ENCODE assay signal across 26 mouse cellular contexts in the genomic region with DNA sequence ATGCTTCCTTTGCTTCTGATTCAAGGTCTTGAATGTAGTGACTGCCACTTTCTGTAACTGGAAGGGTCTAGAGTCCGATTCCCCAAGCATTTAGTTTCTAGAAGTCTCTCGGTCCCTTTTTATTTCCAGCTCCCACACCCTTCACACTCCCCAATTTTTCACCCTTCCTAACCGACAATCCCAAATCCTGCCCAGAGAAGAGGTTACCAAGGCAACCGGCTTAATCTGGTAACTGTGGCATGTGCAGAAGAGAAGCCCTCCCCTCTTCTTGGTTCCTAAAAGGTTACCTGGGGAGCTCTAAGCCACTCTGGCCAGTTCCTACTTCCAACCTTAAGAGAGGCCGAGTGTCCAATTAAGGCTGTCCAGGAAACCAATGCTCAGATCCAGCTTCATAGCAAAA. TPM values are rescaled to one million over a fixed set of nuclear protein-coding genes. Genes with fewer than 3 reads are reported as not detected.
DNase-seq lines count a peak whose midpoint lies in the region; ATAC-seq lines count a peak whose summit lies in the region.
"Had no signal": no experiment of that assay in that cellular context is flagged by ENCODE, and none has a peak within 500 bp of the region (broad histone marks: within the 10 kb centered on the region; RNA-seq: fewer than 3 reads in every experiment).

No protein-coding gene starts in this region.

- H3K9me3 ChIP-seq in embryonic facial prominence, embryonic 15.5 days (replicated peaks): no peaks in the 10 kb centered on the region
- no peaks in the 10 kb centered on the region for H3K9me3 ChIP-seq in embryonic facial prominence, embryonic 10.5 days
- H3K9me3 ChIP-seq: heart, embryonic 12.5 days; hindbrain, embryonic 12.5 days; megakaryocyte, embryonic 14.5 days; neural tube, embryonic 12.5 days had no signal

- peaks cover 9% of the 10 kb centered on the region; the same call in 1 of the 2 replicates for H3K27me3 ChIP-seq in embryonic facial prominence, embryonic 15.5 days
- peaks cover 42% of the 10 kb centered on the region for H3K27me3 ChIP-seq in embryonic facial prominence, embryonic 10.5 days (replicated peaks; ENCODE audit: low read depth, poor library complexity, severe bottlenecking)
- H3K27me3 ChIP-seq: Patski had no signal

- H3K27ac ChIP-seq in embryonic facial prominence, embryonic 15.5 days (replicated peaks): peak overlapping the region; percentile 19; the same call in 1 of the 2 replicates
- no peak overlapping the region for H3K27ac ChIP-seq in embryonic facial prominence, embryonic 10.5 days (replicated peaks)
- H3K27ac ChIP-seq: hindbrain, embryonic 12.5 days; neural tube, embryonic 12.5 days had no signal

- no peak overlapping the region for H3K4me2 ChIP-seq in embryonic facial prominence, embryonic 15.5 days (replicated peaks)
- H3K4me2 ChIP-seq: heart, embryonic 12.5 days; hindbrain, embryonic 12.5 days; neural tube, embryonic 12.5 days had no signal

- 41% methylated on average over 5 of the region's 5 CpGs for WGBS in embryonic facial prominence, embryonic 15.5 days
- 47% methylated on average over 5 of the region's 5 CpGs for WGBS in embryonic facial prominence, embryonic 10.5 days

- no peak for ATAC-seq in embryonic facial prominence, embryonic 15.5 days (ENCODE audit: insufficient number of reproducible peaks, low FRiP score, low TSS enrichment, low read depth)
- ATAC-seq: activated CD4-positive, CD25-positive, alpha-beta regulatory T cell, adult 4 months; inflammation-experienced regulatory T-cells, adult 6 months; liver, postnatal 0 days; Patski had no signal

- H3K36me3 ChIP-seq in embryonic facial prominence, embryonic 15.5 days: peaks cover 34% of the 10 kb centered on the region
- peaks cover 46% of the 10 kb centered on the region for H3K36me3 ChIP-seq in embryonic facial prominence, embryonic 10.5 days (replicated peaks)

- peaks cover 39% of the 10 kb centered on the region for H3K4me1 ChIP-seq in embryonic facial prominence, embryonic 15.5 days
- H3K4me1 ChIP-seq in embryonic facial prominence, embryonic 10.5 days: peaks cover 47% of the 10 kb centered on the region

- H3K9ac ChIP-seq in embryonic facial prominence, embryonic 15.5 days: no peak overlapping the region
- H3K9ac ChIP-seq: heart, embryonic 12.5 days; hindbrain, embryonic 12.5 days; liver, postnatal 0 days; neural tube, embryonic 12.5 days had no signal

- H3K4me3 ChIP-seq in embryonic facial prominence, embryonic 15.5 days (replicated peaks): no peak overlapping the region
- no peak overlapping the region for H3K4me3 ChIP-seq in embryonic facial prominence, embryonic 10.5 days
- H3K4me3 ChIP-seq: heart, embryonic 12.5 days; hindbrain, embryonic 12.5 days; megakaryocyte, embryonic 14.5 days; neural tube, embryonic 12.5 days had no signal

- intact Hi-C loops in left cerebral cortex, postnatal 14 days (cut with DNase I): no loop called here
- intact Hi-C loops in left cerebral cortex, postnatal 36 days (cut with DNase I): no loop called here

- no peak for DNase-seq in embryonic facial prominence, embryonic 10.5 days (ENCODE audit: low spot score)
- DNase-seq in left cerebral cortex, postnatal 14 days (ENCODE audit: low spot score in 2 of 2): peak; percentile 51 to 63
- DNase-seq in left cerebral cortex, postnatal 36 days (ENCODE audit: low spot score in 2 of 2): no peak
- DNase-seq in right cerebral cortex, postnatal 4 days: peak; percentile 14
- no peak for DNase-seq in right cerebral cortex, adult 18-20 months
- DNase-seq in telencephalon, adult 2 months (ENCODE audit: low read depth, low spot score): peak; percentile 50
- no peak for DNase-seq in adipocyte (ENCODE audit: low spot score)
- DNase-seq: adrenal gland, postnatal 14 days; cerebellum, adult 2 months; cerebellum, postnatal 36 days; gastrocnemius, postnatal 10 days; heart, postnatal 14 days; kidney, adult 8-10 months; kidney, postnatal 14 days; left cerebral cortex, postnatal 4 days; liver; liver, postnatal 0 days had no signal

RNA-seq across cellular contexts. Expression of a gene that starts 1.3 kb away (rescaled TPM):
- 13.0 and 13.9 TPM in 2 replicates for polyA plus RNA-seq in embryonic facial prominence, embryonic 15.5 days (2015; fragmentation: Nextera tagmentation; extraction: Ambion mirVana)
- 1.4 and 1.8 TPM in 2 replicates for polyA plus RNA-seq in embryonic facial prominence, embryonic 10.5 days (2016; fragmentation: Nextera tagmentation; extraction: Ambion mirVana)
- 100 to 1,000 TPM; 141 to 143 TPM for total RNA-seq in left cerebral cortex, postnatal 14 days (2021)
- 100 to 1,000 TPM; 139 to 161 TPM for total RNA-seq in left cerebral cortex, postnatal 36 days (2021)
- total RNA-seq: monocyte, adult 5-6 weeks had no signal

RNA-seq across cellular contexts. Expression of a gene that starts 28.1 kb away (rescaled TPM):
- 4.8 and 5.3 TPM in 2 replicates for polyA plus RNA-seq in embryonic facial prominence, embryonic 15.5 days (2015; fragmentation: Nextera tagmentation; extraction: Ambion mirVana)
- 5.0 and 5.4 TPM in 2 replicates for polyA plus RNA-seq in embryonic facial prominence, embryonic 10.5 days (2016; fragmentation: Nextera tagmentation; extraction: Ambion mirVana)
- total RNA-seq in left cerebral cortex, postnatal 14 days (2021): 10 to 100 TPM; 45.5 to 45.9 TPM
- 10 to 100 TPM; 67.4 to 74.6 TPM for total RNA-seq in left cerebral cortex, postnatal 36 days (2021)

RNA-seq across cellular contexts. Expression of a gene that starts 30.6 kb away (rescaled TPM):
- 37.0 and 42.2 TPM in 2 replicates for polyA plus RNA-seq in embryonic facial prominence, embryonic 15.5 days (2015; fragmentation: Nextera tagmentation; extraction: Ambion mirVana)
- polyA plus RNA-seq in embryonic facial prominence, embryonic 10.5 days (2016; fragmentation: Nextera tagmentation; extraction: Ambion mirVana): 47.5 and 48.3 TPM in 2 replicates
- total RNA-seq in left cerebral cortex, postnatal 14 days (2021): 10 to 100 TPM; 53.1 to 54.6 TPM
- total RNA-seq in left cerebral cortex, postnatal 36 days (2021): 10 to 100 TPM; 46.7 to 63.5 TPM

RNA-seq across cellular contexts. Expression of a gene that starts 40.0 kb away (rescaled TPM):
- 28.7 and 30.4 TPM in 2 replicates for polyA plus RNA-seq in embryonic facial prominence, embryonic 15.5 days (2015; fragmentation: Nextera tagmentation; extraction: Ambion mirVana)
- 23.4 and 23.5 TPM in 2 replicates for polyA plus RNA-seq in embryonic facial prominence, embryonic 10.5 days (2016; fragmentation: Nextera tagmentation; extraction: Ambion mirVana)
- 100 to 1,000 TPM; 168 to 170 TPM for total RNA-seq in left cerebral cortex, postnatal 14 days (2021)
- total RNA-seq in left cerebral cortex, postnatal 36 days (2021): 100 to 1,000 TPM; 169 to 193 TPM

Comparison
In these comparisons a context has a peak if more than half of its experiments do, and no peak if none do; other contexts are left out.
1. DNase-seq: peak in left cerebral cortex, postnatal 14 days (2 of 2), right cerebral cortex, postnatal 4 days (single experiment) and telencephalon, adult 2 months (single experiment); none in embryonic facial prominence, embryonic 10.5 days (single experiment), left cerebral cortex, postnatal 36 days (0 of 2), right cerebral cortex, adult 18-20 months (single experiment) and adipocyte (single experiment).